Mouse (Mus musculus) limb, embryonic 12.5 days (tissue): Measurements from ENCODE around the gene Tmem222. TPM values are rescaled to one million over a fixed set of nuclear protein-coding genes. Genes with fewer than 3 reads are reported as not detected.

ENCODE experiments used
- polyA plus RNA-seq: library from polyadenylated mRNA; unstranded; fragments of >200 nt; fragmentation: Nextera tagmentation; extraction: Ambion mirVana; gene quantifications from 2 replicates; pipeline ENCODE4 v1.2.1, GENCODE M21; 2016

Gene Tmem222
- polyA plus RNA-seq, 1 experiment from 2014 or later, result 85.3 TPM

Other genes starting within 250 kb of the Tmem222 start
- gene Wasf2, start 147.3 kb downstream of the Tmem222 start, polyA plus RNA-seq, result 73.8 and 81.6 TPM in 2 replicates
- 3.2 and 4.6 TPM in 2 replicates for gene Cd164l2, start 65.7 kb downstream of the Tmem222 start, polyA plus RNA-seq
- 0.24 and 0.58 TPM in 2 replicates for gene Gpr3, start 65.3 kb downstream of the Tmem222 start, polyA plus RNA-seq
- gene Map3k6, start 37.0 kb downstream of the Tmem222 start, polyA plus RNA-seq, result 2.3 and 2.9 TPM in 2 replicates
- gene Sytl1, start 14.7 kb downstream of the Tmem222 start, polyA plus RNA-seq, result 3.8 and 4.1 TPM in 2 replicates
- gene Wdtc1, start 75.7 kb upstream of the Tmem222 start, polyA plus RNA-seq, result 12.2 and 17.6 TPM in 2 replicates
- 7.3 and 7.8 TPM in 2 replicates for gene Slc9a1, start 91.9 kb upstream of the Tmem222 start, polyA plus RNA-seq
- gene Tent5b, start 202.3 kb upstream of the Tmem222 start, polyA plus RNA-seq, result 1.2 TPM in 2 replicates
- 2.0 and 3.7 TPM in 2 replicates for gene Trnp1, start 220.8 kb upstream of the Tmem222 start, polyA plus RNA-seq
- 6.5 and 7.4 TPM in 2 replicates for gene Kdf1, start 241.2 kb upstream of the Tmem222 start, polyA plus RNA-seq